Mouse (Mus musculus) cerebellum, adult 2 months (tissue): ENCODE data around the gene Polr2e.

ENCODE experiments used
- CTCF ChIP-seq: fragments of 200-500 bp; IDR thresholded peaks from 2 replicates; pipeline ENCODE4 v1.5.1; 2011; ENCODE audit warnings: low read depth, mild to moderate bottlenecking, control low read depth, low read length, moderate library complexity, borderline replicate concordance; ENCODE audit not compliant: insufficient read depth
- POLR2A ChIP-seq: fragments of 200-500 bp; IDR thresholded peaks from 2 replicates; pipeline ENCODE4 v1.6.1; 2011; ENCODE audit warnings: low read length, control low read depth, borderline replicate concordance; ENCODE audit not compliant: insufficient read depth

DNA sequence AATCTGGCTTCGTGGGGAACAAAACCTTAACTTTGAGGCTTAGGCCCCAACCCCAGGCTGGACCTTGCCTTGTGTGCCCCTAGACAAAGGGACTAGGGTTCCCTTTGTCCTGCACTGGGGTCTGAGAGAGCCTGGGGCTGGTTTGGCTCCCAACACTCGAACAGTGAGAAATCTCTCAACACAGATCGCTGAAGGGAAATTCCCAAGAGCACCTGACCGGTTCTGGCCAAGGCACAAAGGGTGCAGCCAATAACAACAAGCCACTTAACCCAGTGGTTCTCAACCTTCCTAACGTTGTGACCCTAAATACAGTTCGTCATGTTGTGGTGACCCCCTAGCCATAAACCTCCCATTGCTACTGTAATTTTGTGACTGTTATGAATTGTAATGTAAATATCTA, 10.6 kb upstream of the Polr2e start:
- TF ChIP-seq POLR2A (no peak), CTCF (no peak)
